Mouse (Mus musculus): Measurements from ENCODE around the gene Arl16.

DNA sequence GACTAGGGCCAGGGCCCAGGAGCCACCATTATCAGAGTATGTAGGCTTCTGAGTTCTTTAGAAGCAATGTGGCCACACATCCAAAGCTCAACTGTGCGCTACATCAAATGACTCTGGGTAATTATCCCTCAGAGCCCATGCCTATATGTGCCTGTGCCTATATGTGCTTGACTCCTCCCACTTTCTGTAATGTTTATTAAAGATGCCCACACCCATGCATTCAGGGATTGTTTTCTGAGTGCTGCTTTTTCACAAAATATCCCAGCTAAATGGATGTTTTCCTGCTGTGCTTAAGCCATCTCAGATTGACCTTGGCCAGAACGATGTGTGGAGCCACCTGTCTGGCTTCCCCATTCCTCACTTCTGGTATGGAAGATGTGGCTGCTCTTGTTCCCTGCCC, 3.9 kb downstream of the Arl16 start:
- TF ChIP-seq CTCF (IDR thresholded peaks at IDR 0.05; ENCODE audit: extremely low read depth, insufficient read depth, insufficient read length, insufficient replicate concordance) (no peak), POLR2A (IDR thresholded peaks at IDR 0.05; ENCODE audit: low read depth, low read length) (no peak)
